Mouse (Mus musculus): Measurements from ENCODE around the gene Calhm2. TPM values are rescaled to one million over a fixed set of nuclear protein-coding genes. Genes with fewer than 3 reads are reported as not detected.

The Calhm2 gene
- polyA plus RNA-seq, 1 experiment: not detected

DNA sequence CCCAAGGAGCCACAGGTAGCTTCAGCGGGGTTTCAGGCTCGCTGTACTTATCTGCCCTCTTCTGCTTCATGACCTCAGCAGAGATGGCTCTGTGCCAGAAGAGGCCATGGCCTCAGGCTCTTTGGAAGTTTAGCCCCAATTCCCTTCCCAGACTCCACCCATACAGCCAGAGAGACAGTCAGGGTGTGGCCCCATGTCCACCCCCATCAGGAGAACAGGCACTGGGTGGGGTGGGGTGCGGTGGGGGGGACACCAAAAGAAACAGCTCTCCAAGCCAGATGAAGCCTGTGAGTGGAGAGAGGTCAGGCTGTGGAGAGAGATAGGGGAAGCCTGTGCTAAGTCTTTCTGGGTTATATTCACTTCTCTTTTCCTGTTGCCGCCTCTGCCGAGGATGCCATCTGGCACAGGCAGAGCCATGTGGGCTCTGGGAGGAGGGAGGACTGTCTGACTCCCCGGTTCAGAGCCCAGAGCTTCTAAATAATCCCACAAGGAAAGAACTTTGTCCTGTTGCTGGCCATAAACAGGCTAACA lies 978 bp downstream of the Calhm2 start:
- 30% methylated on average over 6 of the region's 6 CpGs for WGBS
- Histone ChIP-seq H3K27ac (ENCODE audit: insufficient read depth, low read depth, low read length) (peak overlapping the region; percentile 43; the same call in 1 of the 2 replicates), H3K4me3 (ENCODE audit: insufficient read depth, low read depth, low read length) (peak overlapping the region; percentile 55), H3K4me1 (ENCODE audit: control insufficient read depth, insufficient read depth, low read length) (peaks cover 41% of the 10 kb centered on the region)
- TF ChIP-seq POLR2A (IDR thresholded peaks at IDR 0.05; ENCODE audit: insufficient read depth, low read depth, low read length): no peak
- TF ChIP-seq CTCF (IDR thresholded peaks at IDR 0.05; ENCODE audit: insufficient read depth, low read depth, low read length): no peak

- WGBS: 89% methylated on average over 5 of the region's 5 CpGs
- Histone ChIP-seq H3K4me3 (ENCODE audit: insufficient read depth, low read depth, low read length) (no peak overlapping the region), H3K27ac (ENCODE audit: insufficient read depth, low read depth, low read length) (no peak overlapping the region), H3K4me1 (ENCODE audit: control insufficient read depth, insufficient read depth, low read length) (peaks cover 41% of the 10 kb centered on the region)
- TF ChIP-seq POLR2A (IDR thresholded peaks at IDR 0.05; ENCODE audit: insufficient read depth, low read depth, low read length): no peak
These were observed 1.9 kb downstream of the Calhm2 start for GRCm38 (mm10) chr19:47136170-47136569.

- 91% methylated on average over 17 of the region's 17 CpGs for WGBS
- H3K27ac ChIP-seq (ENCODE audit: insufficient read depth, low read depth, low read length): no peak overlapping the region
- no peak overlapping the region for H3K4me3 ChIP-seq (ENCODE audit: insufficient read depth, low read depth, low read length)
- TF ChIP-seq POLR2A (IDR thresholded peaks at IDR 0.05; ENCODE audit: insufficient read depth, low read depth, low read length): no peak
- TF ChIP-seq CTCF (IDR thresholded peaks at IDR 0.05; ENCODE audit: insufficient read depth, low read depth, low read length): no peak
- H3K4me1 ChIP-seq (ENCODE audit: control insufficient read depth, insufficient read depth, low read length): peaks cover 41% of the 10 kb centered on the region
These were observed 2.5 kb downstream of the Calhm2 start for GRCm38 (mm10) chr19:47135568-47135967.

DNA sequence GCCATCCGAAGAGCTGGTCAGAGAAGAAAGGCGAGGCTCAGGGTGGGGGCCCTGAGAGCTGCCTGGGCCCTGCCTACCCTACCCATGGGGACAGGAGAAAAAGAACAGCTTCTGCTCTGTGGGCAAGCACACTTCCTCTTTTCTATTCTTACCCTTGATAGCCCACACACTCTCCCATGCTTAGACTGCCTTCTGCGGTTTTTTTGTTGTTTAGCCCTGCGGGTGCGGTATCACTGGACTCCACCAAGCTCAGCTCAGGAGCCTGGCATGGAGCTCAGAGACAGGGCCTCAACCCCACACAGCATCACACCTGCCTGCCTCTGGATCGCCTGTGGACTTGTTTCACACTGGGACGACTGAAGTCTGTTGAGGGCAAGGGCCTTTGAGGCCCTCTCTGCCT lies 4.9 kb downstream of the Calhm2 start:
- 87% methylated on average over 7 of the region's 7 CpGs for WGBS
- H3K4me1 ChIP-seq (ENCODE audit: control insufficient read depth, insufficient read depth, low read length): peaks cover 38% of the 10 kb centered on the region
- H3K27ac ChIP-seq (ENCODE audit: insufficient read depth, low read depth, low read length): no peak overlapping the region
- H3K4me3 ChIP-seq (ENCODE audit: insufficient read depth, low read depth, low read length): no peak overlapping the region
- TF ChIP-seq POLR2A (IDR thresholded peaks at IDR 0.05; ENCODE audit: insufficient read depth, low read depth, low read length) (no peak), CTCF (IDR thresholded peaks at IDR 0.05; ENCODE audit: insufficient read depth, low read depth, low read length) (no peak)

GRCm38 (mm10) chr19:47130551-47131125 lies 7.5 kb downstream of the Calhm2 start:
- no peak for TF ChIP-seq POLR2A (IDR thresholded peaks at IDR 0.05; ENCODE audit: insufficient read depth, low read depth, low read length)
- TF ChIP-seq CTCF (IDR thresholded peaks at IDR 0.05; ENCODE audit: insufficient read depth, low read depth, low read length): no peak
- Histone ChIP-seq H3K27ac (ENCODE audit: insufficient read depth, low read depth, low read length) (no peak overlapping the region), H3K4me3 (ENCODE audit: insufficient read depth, low read depth, low read length) (no peak overlapping the region), H3K4me1 (ENCODE audit: control insufficient read depth, insufficient read depth, low read length) (peaks cover 35% of the 10 kb centered on the region)
- 94% methylated on average over 15 of the region's 15 CpGs for WGBS

DNA sequence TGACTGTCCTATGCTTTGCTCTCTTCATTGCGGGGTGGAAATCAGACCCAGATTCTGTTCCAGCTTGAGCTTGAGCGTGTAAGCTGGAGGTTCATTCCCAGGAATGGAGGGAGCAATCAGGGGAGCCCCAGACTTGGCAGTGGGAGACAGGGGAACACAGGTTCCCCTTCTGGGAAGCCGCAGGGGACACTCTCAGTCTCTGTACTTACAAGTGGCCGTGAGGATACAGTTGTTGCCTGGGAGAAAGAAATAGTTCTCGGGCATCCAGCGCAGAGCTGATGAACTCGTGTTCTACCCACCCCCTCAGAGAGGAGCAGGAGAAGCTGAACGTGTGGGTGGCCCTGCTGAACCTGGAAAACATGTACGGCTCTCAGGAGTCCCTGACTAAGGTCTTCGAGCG lies 9.3 kb downstream of the Calhm2 start:
- Histone ChIP-seq H3K27ac (ENCODE audit: insufficient read depth, low read depth, low read length) (no peak overlapping the region), H3K4me3 (ENCODE audit: insufficient read depth, low read depth, low read length) (no peak overlapping the region), H3K4me1 (ENCODE audit: control insufficient read depth, insufficient read depth, low read length) (peaks cover 35% of the 10 kb centered on the region)
- TF ChIP-seq CTCF (IDR thresholded peaks at IDR 0.05; ENCODE audit: insufficient read depth, low read depth, low read length) (no peak), POLR2A (IDR thresholded peaks at IDR 0.05; ENCODE audit: insufficient read depth, low read depth, low read length) (no peak)
- 62% methylated on average over 11 of the region's 11 CpGs for WGBS

DNA sequence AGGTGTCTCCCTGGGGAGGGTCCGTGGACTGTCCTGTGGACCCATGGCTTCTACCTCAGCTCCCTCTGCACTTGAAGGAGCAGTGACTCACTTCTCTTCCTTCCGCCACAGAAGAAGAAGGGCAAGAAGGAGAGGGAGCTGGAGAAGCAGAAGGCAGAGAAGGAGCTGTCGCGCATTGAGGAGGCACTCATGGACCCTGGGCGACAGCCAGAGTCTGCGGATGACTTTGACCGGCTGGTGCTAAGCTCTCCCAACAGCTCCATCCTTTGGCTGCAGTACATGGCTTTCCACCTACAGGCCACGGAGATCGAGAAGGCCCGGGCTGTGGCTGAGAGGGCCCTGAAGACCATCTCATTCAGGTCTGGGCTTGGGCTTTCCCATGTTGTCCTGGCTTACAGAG lies 9.9 kb downstream of the Calhm2 start:
- WGBS: 87% methylated on average over 10 of the region's 10 CpGs
- Histone ChIP-seq H3K27ac (ENCODE audit: insufficient read depth, low read depth, low read length) (peak overlapping the region; percentile 22; the same call in 1 of the 2 replicates), H3K4me1 (ENCODE audit: control insufficient read depth, insufficient read depth, low read length) (peaks cover 35% of the 10 kb centered on the region), H3K4me3 (ENCODE audit: insufficient read depth, low read depth, low read length) (no peak overlapping the region)
- TF ChIP-seq CTCF (IDR thresholded peaks at IDR 0.05; ENCODE audit: insufficient read depth, low read depth, low read length) (no peak), POLR2A (IDR thresholded peaks at IDR 0.05; ENCODE audit: insufficient read depth, low read depth, low read length) (no peak)

DNA sequence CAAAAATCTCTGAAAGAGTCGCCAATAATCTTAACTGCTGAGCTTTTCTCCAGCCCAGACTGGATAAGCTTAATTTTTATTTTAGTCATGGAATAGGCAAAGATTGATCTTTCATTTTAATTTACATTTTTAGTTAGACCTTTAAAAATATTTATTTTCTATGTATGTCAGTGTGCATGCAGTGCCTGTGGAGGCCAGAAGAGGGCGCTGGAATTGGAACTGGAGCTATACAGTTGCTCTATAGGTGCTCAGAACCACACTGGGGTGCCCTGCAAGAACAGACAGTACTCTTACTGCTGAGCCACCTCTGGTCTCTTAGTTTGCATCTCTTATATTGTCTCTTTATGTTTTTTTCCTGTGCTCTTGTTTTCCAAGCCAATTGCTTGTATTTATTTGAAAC lies 15.3 kb downstream of the Calhm2 start:
- TF ChIP-seq CTCF (IDR thresholded peaks at IDR 0.05; ENCODE audit: insufficient read depth, low read depth, low read length): no peak
- TF ChIP-seq POLR2A (IDR thresholded peaks at IDR 0.05; ENCODE audit: insufficient read depth, low read depth, low read length): no peak
- Histone ChIP-seq H3K4me3 (ENCODE audit: insufficient read depth, low read depth, low read length) (no peak overlapping the region), H3K27ac (ENCODE audit: insufficient read depth, low read depth, low read length) (no peak overlapping the region), H3K4me1 (ENCODE audit: control insufficient read depth, insufficient read depth, low read length) (peaks cover 19% of the 10 kb centered on the region)
- 35% methylated on average over 2 of the region's 2 CpGs for WGBS

- Histone ChIP-seq H3K4me3 (ENCODE audit: insufficient read depth, low read depth, low read length) (no peak overlapping the region), H3K4me1 (ENCODE audit: control insufficient read depth, insufficient read depth, low read length) (peaks cover 4% of the 10 kb centered on the region; the same call in 1 of the 2 replicates), H3K27ac (ENCODE audit: insufficient read depth, low read depth, low read length) (no peak overlapping the region)
- no peak for TF ChIP-seq POLR2A (IDR thresholded peaks at IDR 0.05; ENCODE audit: insufficient read depth, low read depth, low read length)
- no peak for TF ChIP-seq CTCF (IDR thresholded peaks at IDR 0.05; ENCODE audit: insufficient read depth, low read depth, low read length)
- 29% methylated on average over 4 of the region's 4 CpGs for WGBS
These were observed 17.0 kb downstream of the Calhm2 start for GRCm38 (mm10) chr19:47121054-47121453.
